Mouse (Mus musculus): ENCODE data around the gene Ackr4. TPM values are rescaled to one million over a fixed set of nuclear protein-coding genes. Genes with fewer than 3 reads are reported as not detected.

The Ackr4 gene
- total and polyA plus RNA-seq, 3 experiments = 0.10 to 0.27 TPM; not detected in 1

- no peak for DNase-seq (ENCODE audit: low read depth, low spot score)
Measured at GRCm38 (mm10) chr9:104088555-104088954, 38.2 kb downstream of the Ackr4 start.

DNA sequence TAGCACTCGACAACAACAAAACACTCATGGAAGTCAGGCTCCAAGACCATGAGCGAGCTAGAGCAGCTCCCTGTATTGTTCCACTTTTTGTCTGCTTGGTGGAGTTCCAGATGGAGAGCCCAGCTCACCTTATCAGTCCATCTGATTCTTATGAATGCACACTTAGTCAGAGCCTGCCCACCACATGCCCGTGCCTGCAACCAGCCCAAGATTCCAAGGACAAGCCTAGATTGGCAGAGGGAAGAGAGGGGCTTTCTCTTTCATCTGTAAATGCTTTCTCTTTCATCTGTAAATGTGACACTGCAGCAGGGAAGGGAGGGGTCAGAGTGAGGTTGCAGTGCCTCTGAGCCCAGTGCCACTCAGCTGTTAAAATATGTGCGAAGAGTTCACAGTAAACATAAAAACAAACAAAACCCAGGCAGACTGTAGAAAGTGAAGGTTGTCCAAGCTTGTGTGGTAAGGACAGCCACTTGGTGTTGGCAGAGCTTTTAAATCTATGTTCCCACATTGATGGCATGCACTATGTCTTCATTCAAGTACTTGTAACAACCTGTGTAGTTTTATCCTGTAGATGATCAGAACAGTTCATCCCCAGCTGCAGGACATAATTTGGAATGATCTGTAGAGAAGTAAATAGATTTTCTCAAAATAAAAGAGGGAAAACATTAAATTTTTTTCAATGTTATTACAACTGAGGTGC lies 40.9 kb downstream of the Ackr4 start:
- TF ChIP-seq HCFC1 (IDR thresholded peaks at IDR 0.05; ENCODE audit: low read depth, low read length) (no peak), E2F4 (IDR thresholded peaks at IDR 0.05; ENCODE audit: borderline replicate concordance, low read depth, low read length) (no peak), ETS1 (IDR thresholded peaks at IDR 0.05; ENCODE audit: low read depth, low read length) (no peak), USF2 (IDR thresholded peaks at IDR 0.05; ENCODE audit: borderline replicate concordance in 1 of 2, insufficient read depth in 1 of 2, low read depth in 1 of 2, low read length in 2 of 2) (no peak), TBP (IDR thresholded peaks at IDR 0.05; ENCODE audit: low read depth, low read length) (no peak), SMC3 (IDR thresholded peaks at IDR 0.05; ENCODE audit: low read depth, low read length) (no peak), MYC (IDR thresholded peaks at IDR 0.05; ENCODE audit: low read depth, low read length) (no peak), CHD2 (IDR thresholded peaks at IDR 0.05; ENCODE audit: low read length) (no peak), KAT2A (conservative IDR thresholded peaks at IDR 0.05; ENCODE audit: low read depth, low read length) (no peak), ELF1 (IDR thresholded peaks at IDR 0.05; ENCODE audit: low read depth, low read length) (no peak), JUND (IDR thresholded peaks at IDR 0.05; ENCODE audit: low read depth, low read length) (no peak), MYB (IDR thresholded peaks at IDR 0.05; ENCODE audit: low read depth, low read length) (no peak), RAD21 (IDR thresholded peaks at IDR 0.05; ENCODE audit: low read depth, low read length) (no peak), NELFE (IDR thresholded peaks at IDR 0.05; ENCODE audit: low read depth, low read length) (no peak)
- no peak for DNase-seq (ENCODE audit: low read depth, low spot score)
- H3K36me3 ChIP-seq (ENCODE audit: control insufficient read depth in 1 of 2, insufficient read depth in 2 of 2, low read length in 2 of 2) = peaks cover 0 to 2% of the 10 kb centered on the region in 2 experiments; a peak in 2 of 4 replicates
- no peak overlapping the region for H3K9ac ChIP-seq (ENCODE audit: control insufficient read depth, low read depth, low read length, poor library complexity, severe bottlenecking)
- H3K4me1 ChIP-seq (ENCODE audit: control insufficient read depth in 1 of 2, insufficient read depth in 2 of 2, low read length in 2 of 2) = no peaks in the 10 kb centered on the region
- H3K27ac ChIP-seq (ENCODE audit: control insufficient read depth, low read depth, low read length) = no peak overlapping the region
- H3K9me3 ChIP-seq (replicated peaks; ENCODE audit: insufficient read depth, low read length) = no peaks in the 10 kb centered on the region
- no peaks in the 10 kb centered on the region for H3K79me2 ChIP-seq (ENCODE audit: control insufficient read depth, insufficient read depth, low read length, poor library complexity)
- no peaks in the 10 kb centered on the region for H3K27me3 ChIP-seq (ENCODE audit: control insufficient read depth in 1 of 2, insufficient read depth in 2 of 2, low read length in 2 of 2)
- no peak overlapping the region for H3K4me3 ChIP-seq (ENCODE audit: control insufficient read depth in 1 of 2, insufficient read depth in 1 of 2, low read depth in 2 of 2, low read length in 2 of 2)

More at GRCm38 (mm10) chr9:104088555-104088954, 38.2 kb downstream of the Ackr4 start:
- no peaks in the 10 kb centered on the region for H3K4me1 ChIP-seq (ENCODE audit: control insufficient read depth in 1 of 2, insufficient read depth in 2 of 2, low read length in 2 of 2)
- no peaks in the 10 kb centered on the region for H3K9me3 ChIP-seq (replicated peaks; ENCODE audit: insufficient read depth, low read length)
- no peak overlapping the region for H3K4me3 ChIP-seq (ENCODE audit: control insufficient read depth in 1 of 2, insufficient read depth in 1 of 2, low read depth in 2 of 2, low read length in 2 of 2)
- no peaks in the 10 kb centered on the region for H3K79me2 ChIP-seq (ENCODE audit: control insufficient read depth, insufficient read depth, low read length, poor library complexity)
- H3K36me3 ChIP-seq (ENCODE audit: control insufficient read depth in 1 of 2, insufficient read depth in 2 of 2, low read length in 2 of 2) = peaks cover 0 to 2% of the 10 kb centered on the region in 2 experiments; a peak in 2 of 4 replicates
- no peak overlapping the region for H3K9ac ChIP-seq (ENCODE audit: control insufficient read depth, low read depth, low read length, poor library complexity, severe bottlenecking)
- no peak for TF ChIP-seq MAFK (IDR thresholded peaks at IDR 0.05; ENCODE audit: borderline replicate concordance, low read depth, low read length)
- TF ChIP-seq MEF2A (IDR thresholded peaks at IDR 0.05; ENCODE audit: extremely low read depth, insufficient replicate concordance, low read depth, low read length, poor library complexity, severe bottlenecking) = no peak
- TF ChIP-seq MXI1 (IDR thresholded peaks at IDR 0.05; ENCODE audit: low read depth, low read length) = no peak
- no peak for TF ChIP-seq KAT2A (conservative IDR thresholded peaks at IDR 0.05; ENCODE audit: low read depth, low read length)
- no peak for TF ChIP-seq JUND (IDR thresholded peaks at IDR 0.05; ENCODE audit: low read depth, low read length)
- TF ChIP-seq MYC (IDR thresholded peaks at IDR 0.05; ENCODE audit: low read depth, low read length) = no peak
- no peaks in the 10 kb centered on the region for H3K27me3 ChIP-seq (ENCODE audit: control insufficient read depth in 1 of 2, insufficient read depth in 2 of 2, low read length in 2 of 2)
- no peak overlapping the region for H3K27ac ChIP-seq (ENCODE audit: control insufficient read depth, low read depth, low read length)
